Mouse (Mus musculus) ES-Bruce4 (cell line): ENCODE data around the gene Ankrd12. TPM values are rescaled to one million over a fixed set of nuclear protein-coding genes. Genes with fewer than 3 reads are reported as not detected.

Source experiments
- H3K27ac ChIP-seq: 2 replicates; pipeline ENCODE4 v1.5.1; 2012; ENCODE audit warnings: low read length, inconsistent platforms; ENCODE audit not compliant: insufficient read depth
- H3K27me3 ChIP-seq: 2 replicates; pipeline ENCODE4 v1.6.1; 2012; ENCODE audit warnings: mild to moderate bottlenecking, low read length, inconsistent platforms; ENCODE audit not compliant: control insufficient read depth, poor library complexity, insufficient read depth, severe bottlenecking
- H3K36me3 ChIP-seq: 2 replicates; pipeline ENCODE4 v1.6.1; 2012; ENCODE audit warnings: inconsistent platforms, mild to moderate bottlenecking, low read length, moderate library complexity; ENCODE audit not compliant: control insufficient read depth, poor library complexity, insufficient read depth, severe bottlenecking
- H3K4me1 ChIP-seq: one replicate; pipeline ENCODE4 v1.8.1; 2011; ENCODE audit warnings: low read length; ENCODE audit not compliant: control insufficient read depth, insufficient read depth
- H3K4me3 ChIP-seq: 2 replicates; pipeline ENCODE4 v1.5.1; 2011; ENCODE audit warnings: low read depth, mild to moderate bottlenecking, low read length
- H3K9ac ChIP-seq: 2 replicates; pipeline ENCODE4 v1.6.1; 2012; ENCODE audit warnings: low read depth, mild to moderate bottlenecking, inconsistent platforms; ENCODE audit not compliant: poor library complexity, severe bottlenecking
- H3K9me3 ChIP-seq: replicated peaks from 2 replicates; pipeline ENCODE4 v1.6.1; 2012; ENCODE audit warnings: mild to moderate bottlenecking, low read length, inconsistent platforms; ENCODE audit not compliant: control insufficient read depth, poor library complexity, insufficient read depth, severe bottlenecking
- CTCF ChIP-seq: IDR thresholded peaks from one replicate; pipeline ENCODE4 v1.8.1; 2011; ENCODE audit warnings: low read depth, low read length
- EP300 ChIP-seq: IDR thresholded peaks from 2 replicates; pipeline ENCODE4 v1.6.1; 2011; ENCODE audit warnings: low read depth, low read length; ENCODE audit not compliant: insufficient read depth
- POLR2A ChIP-seq: IDR thresholded peaks from one replicate; pipeline ENCODE4 v1.8.1; 2011; ENCODE audit warnings: low read length; ENCODE audit not compliant: insufficient read depth
- polyA plus RNA-seq: library from polyadenylated mRNA; stranded (reverse); fragments of >200 nt; gene quantifications from 2 replicates; pipeline ENCODE4 v1.2.4, GENCODE M21; 2011; ENCODE audit warnings: low read depth; ENCODE audit not compliant: missing spikeins, insufficient read depth, insufficient read length

Gene Ankrd12
- polyA plus RNA-seq, 1 experiment = 21.8 TPM

DNA sequence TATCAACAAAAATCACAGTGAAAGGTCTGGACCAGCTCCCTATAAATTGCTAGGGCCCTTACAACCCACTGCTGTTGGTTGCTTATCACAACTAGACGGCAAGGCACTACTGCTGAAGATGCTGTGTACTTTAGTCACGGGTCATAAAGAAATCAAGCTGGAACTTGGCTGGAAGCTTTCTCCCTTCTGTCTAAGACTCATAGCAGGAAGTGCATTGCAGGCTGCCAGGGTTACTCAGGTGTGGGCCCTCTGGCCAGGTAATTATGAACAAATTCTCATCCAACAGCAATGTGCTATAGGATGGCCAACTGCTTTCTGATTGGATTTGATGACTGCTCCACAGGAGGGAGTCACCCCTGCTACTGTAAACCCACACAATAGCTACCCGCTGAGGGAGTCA, 117.9 kb downstream of the Ankrd12 start:
- no peak overlapping the region for H3K4me3 ChIP-seq
- TF ChIP-seq POLR2A (no peak), EP300 (no peak), CTCF (no peak)
- H3K36me3 ChIP-seq = no peaks in the 10 kb centered on the region
- no peak overlapping the region for H3K27ac ChIP-seq
- no peak overlapping the region for H3K9ac ChIP-seq
- H3K27me3 ChIP-seq = no peaks in the 10 kb centered on the region
- no peaks in the 10 kb centered on the region for H3K9me3 ChIP-seq
- no peaks in the 10 kb centered on the region for H3K4me1 ChIP-seq

DNA sequence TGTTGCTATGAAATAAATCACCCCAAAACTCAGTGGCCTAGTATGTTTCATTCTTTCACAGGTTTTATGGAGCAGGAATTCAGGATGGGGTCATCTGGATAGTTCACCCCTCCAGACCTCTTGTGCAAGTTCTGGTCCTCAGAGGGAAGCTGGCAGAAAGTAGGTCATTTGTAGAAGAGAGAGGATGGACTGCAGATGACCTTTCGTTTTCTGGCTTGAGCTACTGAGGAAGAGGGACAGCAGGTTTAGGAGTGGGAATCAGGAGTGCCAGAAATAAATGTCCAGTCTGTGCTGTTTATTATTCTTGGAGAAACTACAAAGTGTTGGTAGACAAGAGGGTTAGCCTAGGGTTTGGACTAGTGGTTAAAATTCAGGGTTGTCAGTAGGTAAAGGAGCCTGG, 118.5 kb downstream of the Ankrd12 start:
- H3K9me3 ChIP-seq = no peaks in the 10 kb centered on the region
- no peaks in the 10 kb centered on the region for H3K36me3 ChIP-seq
- no peak overlapping the region for H3K27ac ChIP-seq
- TF ChIP-seq EP300 (no peak), CTCF (no peak), POLR2A (no peak)
- H3K4me1 ChIP-seq = no peaks in the 10 kb centered on the region
- no peaks in the 10 kb centered on the region for H3K27me3 ChIP-seq
- no peak overlapping the region for H3K9ac ChIP-seq
- H3K4me3 ChIP-seq = no peak overlapping the region

DNA sequence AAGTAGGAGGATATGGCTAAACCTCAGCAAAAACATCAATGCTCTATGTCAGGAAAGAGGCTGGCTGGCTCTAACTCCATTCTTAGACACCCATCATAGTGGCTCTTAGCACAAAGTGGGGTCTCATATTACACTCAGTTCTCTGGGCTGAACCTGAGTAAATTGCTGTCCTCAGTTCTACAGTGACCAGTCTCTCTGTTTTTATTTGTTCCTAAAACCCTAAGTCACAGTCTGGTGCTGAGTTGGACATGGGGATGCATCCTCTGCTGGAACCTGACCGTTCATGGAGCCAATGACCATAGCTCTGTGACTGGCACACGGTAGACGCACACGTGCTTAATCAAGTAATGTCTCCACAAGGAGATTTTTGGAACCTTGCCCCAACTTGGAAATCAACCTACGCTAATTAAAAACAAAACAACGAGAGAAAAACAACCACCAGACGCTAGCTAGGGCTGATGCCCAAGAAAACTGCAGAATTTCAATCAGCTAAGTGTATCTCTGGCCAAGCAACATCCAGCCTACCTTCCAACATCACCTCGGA, 119.0 kb downstream of the Ankrd12 start:
- Histone ChIP-seq H3K36me3 (no peaks in the 10 kb centered on the region), H3K4me1 (no peaks in the 10 kb centered on the region), H3K9ac (no peak overlapping the region), H3K9me3 (no peaks in the 10 kb centered on the region), H3K27me3 (no peaks in the 10 kb centered on the region), H3K27ac (no peak overlapping the region), H3K4me3 (no peak overlapping the region)
- no peak for TF ChIP-seq CTCF
- no peak for TF ChIP-seq EP300
- no peak for TF ChIP-seq POLR2A

DNA sequence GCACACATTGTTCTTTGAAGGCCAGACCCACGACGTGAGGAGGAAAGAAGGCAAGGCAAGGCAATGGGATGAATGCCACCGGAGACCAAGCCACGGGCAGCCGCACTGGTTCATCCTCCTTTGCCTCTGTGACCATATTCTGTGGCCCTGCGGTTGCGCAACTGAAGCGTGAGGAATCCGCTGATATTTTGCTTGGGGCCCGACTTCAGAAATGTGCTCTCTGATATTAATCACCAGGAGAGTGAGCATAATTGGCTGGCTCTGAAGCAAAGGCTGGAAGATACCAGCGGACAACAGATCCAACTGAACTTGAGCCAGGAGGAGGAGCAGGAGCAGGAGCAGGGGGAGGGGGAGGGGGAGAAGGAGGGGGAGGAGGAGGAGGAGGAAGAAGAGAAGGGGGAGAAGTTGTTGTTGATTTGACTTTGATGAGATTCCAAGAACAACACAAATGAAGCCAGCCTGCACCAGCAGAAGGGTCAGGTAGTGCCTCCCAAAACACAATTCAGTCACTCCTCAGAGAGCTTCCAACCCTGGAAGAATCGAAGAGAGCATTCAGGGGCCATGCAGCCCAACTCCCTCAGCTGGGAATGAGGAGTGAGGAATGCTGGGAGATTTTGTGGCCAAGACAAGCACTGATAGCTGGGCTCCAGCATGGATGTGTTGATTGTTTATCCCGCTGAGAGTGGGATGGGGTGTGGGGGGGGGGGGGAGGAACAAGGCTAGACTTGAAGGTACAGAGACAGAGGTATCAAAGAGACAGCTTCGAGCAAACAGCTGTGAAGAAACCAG, 119.7 kb downstream of the Ankrd12 start:
- Histone ChIP-seq H3K9me3 (no peaks in the 10 kb centered on the region), H3K4me1 (no peaks in the 10 kb centered on the region), H3K4me3 (no peak overlapping the region), H3K9ac (no peak overlapping the region), H3K27ac (no peak overlapping the region), H3K36me3 (no peaks in the 10 kb centered on the region), H3K27me3 (no peaks in the 10 kb centered on the region)
- TF ChIP-seq CTCF = no peak
- TF ChIP-seq EP300 = no peak
- no peak for TF ChIP-seq POLR2A

DNA sequence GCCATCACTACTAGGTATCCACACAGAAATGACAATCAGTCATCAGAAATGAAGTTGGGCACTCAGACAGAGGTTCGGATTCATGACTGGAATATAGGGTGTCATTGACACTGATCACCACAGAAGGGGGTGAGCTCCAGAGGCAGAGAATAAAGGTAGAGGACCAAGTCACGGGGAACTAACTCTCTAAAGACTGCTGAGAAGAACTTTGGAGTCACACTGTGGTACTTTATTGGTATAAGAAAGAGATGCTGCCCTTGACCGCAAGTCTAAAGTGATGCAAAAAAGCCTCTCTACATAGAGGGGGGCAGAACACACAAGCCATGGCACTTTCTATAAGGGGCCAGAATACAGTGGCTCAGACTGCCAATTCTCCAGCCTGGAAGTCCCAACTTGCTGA, 120.7 kb downstream of the Ankrd12 start:
- Histone ChIP-seq H3K9me3 (no peaks in the 10 kb centered on the region), H3K27ac (no peak overlapping the region), H3K27me3 (no peaks in the 10 kb centered on the region), H3K36me3 (no peaks in the 10 kb centered on the region), H3K4me1 (no peaks in the 10 kb centered on the region), H3K4me3 (no peak overlapping the region), H3K9ac (no peak overlapping the region)
- TF ChIP-seq EP300 = no peak
- no peak for TF ChIP-seq POLR2A
- TF ChIP-seq CTCF = no peak

DNA sequence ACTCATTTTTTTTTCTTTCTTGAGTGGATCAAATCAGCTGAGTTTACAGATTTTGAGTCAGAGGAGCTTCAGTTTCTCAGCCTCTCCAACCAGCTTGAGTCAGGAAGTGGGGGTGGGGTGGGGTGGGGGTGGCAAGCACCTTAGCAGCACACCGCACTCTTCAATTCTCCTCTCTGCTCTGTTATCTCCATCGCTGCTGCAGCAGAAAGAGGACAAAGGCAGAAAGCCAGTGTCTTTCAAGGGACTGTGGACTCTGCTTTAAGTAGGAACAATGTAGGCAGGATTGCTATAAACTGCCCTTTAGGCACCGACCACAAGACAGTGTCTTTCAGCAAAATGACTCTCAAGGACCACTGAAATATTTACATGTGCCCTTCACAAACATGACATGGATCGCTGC, 122.9 kb downstream of the Ankrd12 start:
- Histone ChIP-seq H3K4me3 (no peak overlapping the region), H3K27me3 (no peaks in the 10 kb centered on the region), H3K9me3 (no peaks in the 10 kb centered on the region), H3K4me1 (no peaks in the 10 kb centered on the region), H3K36me3 (no peaks in the 10 kb centered on the region), H3K27ac (no peak overlapping the region), H3K9ac (no peak overlapping the region)
- TF ChIP-seq EP300 = no peak
- no peak for TF ChIP-seq CTCF
- TF ChIP-seq POLR2A = no peak
